Mouse (Mus musculus) CD8-positive naive resting alpha-beta T cell, adult 2 months (primary cell): ENCODE measurements around the gene Btbd10.

Experiments
- DNase-seq, 2 experiments: peaks; one replicate each; pipeline ENCODE4 v3.0.0; 2022; ENCODE audit warnings: low read depth in 2 of 2, low spot score in 2 of 2

The Btbd10 gene

DNA sequence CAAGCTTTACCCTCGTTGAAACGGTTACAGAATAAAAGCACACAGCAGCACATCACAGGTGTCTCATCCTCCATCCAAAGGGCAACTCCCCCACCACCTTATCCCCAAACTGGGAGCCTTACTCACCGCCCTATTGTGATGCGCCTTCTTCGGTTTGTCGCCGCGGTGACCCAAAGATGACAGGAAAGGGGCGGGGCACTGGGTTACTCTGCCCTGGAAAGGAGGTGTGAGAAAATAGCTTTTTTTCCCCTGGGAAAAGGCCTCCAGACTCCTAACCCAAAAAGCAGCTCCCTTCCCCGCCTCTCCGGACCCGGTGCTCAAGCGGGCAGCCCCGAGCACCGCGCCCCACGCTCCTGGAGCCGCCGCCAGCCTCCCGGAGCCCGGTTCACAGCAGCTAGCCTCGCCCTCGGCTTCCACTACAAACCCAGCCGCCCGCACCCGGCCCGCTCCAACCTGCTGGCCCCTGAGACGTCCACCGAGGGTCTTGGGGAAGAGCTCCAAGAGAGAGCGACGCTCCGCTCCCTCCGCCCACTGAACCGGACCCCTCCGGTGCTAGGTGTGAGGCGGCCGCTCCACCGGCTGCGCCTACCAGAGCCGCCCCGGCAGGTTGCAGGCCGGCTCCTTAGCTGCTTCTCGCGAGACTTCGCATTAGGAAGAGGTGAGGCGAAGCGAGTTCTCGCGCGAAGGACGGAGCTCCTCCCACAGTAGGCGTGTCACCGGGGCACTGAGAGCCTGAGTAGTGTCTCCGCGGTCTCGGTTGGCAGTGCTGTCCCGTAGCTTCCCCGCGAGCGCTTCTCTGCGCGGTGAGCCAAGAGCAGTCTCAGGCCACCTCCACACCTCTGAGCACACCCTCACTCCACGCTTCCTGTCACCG lies at the start of gene Btbd10:
Btbd10 (minus strand) TSS at position 647 of the 874 bp plus-strand sequence.
- DNase-seq, result peak; percentile 95 to 98

DNA sequence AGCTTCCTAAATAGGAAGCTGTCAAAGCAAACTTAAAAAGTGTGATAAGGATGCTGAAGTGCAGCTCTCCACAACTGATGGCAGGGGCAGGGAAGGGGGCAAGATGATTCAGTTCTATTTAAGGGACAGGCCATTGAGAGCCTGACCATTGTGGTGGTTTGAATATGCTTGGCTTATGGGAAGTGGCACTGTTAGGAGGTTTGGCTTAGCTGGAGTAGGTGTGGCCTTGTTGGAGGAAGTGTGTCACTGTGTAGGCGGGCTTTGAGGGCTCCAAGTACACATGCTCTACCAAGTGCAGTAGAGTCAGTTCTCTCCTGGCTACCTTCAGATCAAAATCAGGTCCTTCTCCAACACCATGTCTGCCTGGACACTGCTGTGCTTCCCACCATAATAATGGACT lies 47.3 kb upstream of the Btbd10 start:
- DNase-seq, result no peak

- no peak for DNase-seq
Observed at GRCm38 (mm10) chr7:113415256-113415655, 46.1 kb upstream of the Btbd10 start.

- no peak for DNase-seq
Observed at GRCm38 (mm10) chr7:113408712-113409111, 39.5 kb upstream of the Btbd10 start.

GRCm38 (mm10) chr7:113398083-113398482 lies 28.9 kb upstream of the Btbd10 start:
- DNase-seq, result no peak

DNA sequence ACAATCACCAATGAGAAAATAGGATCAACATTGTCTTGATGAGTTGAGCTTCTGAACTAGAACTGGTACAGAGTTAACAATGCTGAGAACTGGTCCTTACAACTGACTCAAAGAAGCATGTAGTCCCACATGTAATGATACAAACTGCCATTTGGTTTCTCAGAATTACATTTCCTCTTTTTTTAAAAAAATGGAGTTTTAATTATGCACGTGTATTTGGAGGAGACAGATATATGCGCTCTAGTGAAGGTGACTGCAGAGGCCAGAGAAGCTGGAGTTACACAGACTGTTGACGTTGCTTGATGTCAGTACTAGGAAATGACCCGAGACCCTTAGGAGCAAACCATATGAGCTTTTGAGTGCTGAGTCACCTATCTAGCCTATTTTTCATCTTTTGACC lies 27.5 kb upstream of the Btbd10 start:
- no peak for DNase-seq

DNA sequence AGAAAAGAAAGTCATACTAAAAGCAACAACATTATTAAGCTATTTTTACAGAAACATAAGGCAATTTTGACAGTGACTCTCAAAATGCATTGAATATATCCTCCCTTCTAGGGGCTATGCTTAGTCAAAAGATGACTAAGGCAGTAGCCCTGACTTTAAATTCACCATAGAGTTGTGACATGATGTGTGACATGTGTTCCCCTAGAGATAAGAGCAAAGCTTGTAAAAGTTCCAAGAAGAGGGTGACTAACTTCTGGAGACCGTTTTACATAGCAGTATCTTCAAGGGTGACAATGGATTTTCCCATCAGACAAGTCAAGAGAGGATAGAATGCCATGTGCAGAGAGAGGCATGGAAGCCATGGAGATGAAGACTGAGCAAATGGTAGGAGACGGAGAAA lies 22.4 kb upstream of the Btbd10 start:
- no peak for DNase-seq

- no peak for DNase-seq
Observed at GRCm38 (mm10) chr7:113388470-113388869, 19.3 kb upstream of the Btbd10 start, which contains the start of gene Pth. TSS of gene Pth (minus strand) at chr7:113388570.

DNA sequence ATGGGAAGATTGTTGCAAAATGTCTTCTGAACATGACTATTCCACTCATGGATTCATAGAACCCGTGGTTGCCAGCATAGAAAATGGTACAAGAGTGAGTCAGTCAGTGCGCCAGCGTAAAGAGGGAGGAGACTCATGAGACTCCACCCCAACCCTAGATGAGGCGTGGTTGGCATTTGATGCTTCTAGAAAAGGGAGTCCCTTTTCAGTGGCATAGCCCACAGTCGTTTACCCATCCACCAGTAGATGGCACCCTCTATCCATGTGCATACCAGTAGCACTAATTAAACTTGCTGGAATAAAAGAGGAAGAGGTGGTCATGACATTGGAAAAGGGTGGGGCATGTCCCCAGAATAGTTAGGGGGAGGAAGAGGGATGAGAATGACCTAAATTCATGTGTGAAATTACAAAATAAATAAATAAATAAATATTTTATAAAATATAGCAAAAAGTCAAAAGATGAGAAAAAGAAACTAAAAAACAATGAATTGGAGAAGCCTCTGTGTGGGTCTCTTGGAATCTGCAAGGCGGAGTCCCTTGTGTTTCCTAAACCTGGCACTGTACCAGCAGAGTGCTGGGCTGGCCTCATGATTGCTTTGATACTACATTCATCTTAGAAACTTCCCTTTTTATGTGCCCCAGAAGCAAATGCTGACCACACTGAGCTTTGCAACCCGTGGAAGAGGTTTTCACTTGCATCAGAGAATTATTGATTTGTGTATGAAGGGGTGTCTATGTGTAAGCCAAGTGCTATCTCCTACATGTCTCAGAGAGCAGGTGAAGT lies 8.9 kb upstream of the Btbd10 start:
- DNase-seq, result peak; percentile 63 to 79

GRCm38 (mm10) chr7:113372682-113373081 lies 3.5 kb upstream of the Btbd10 start:
- DNase-seq, result no peak

DNA sequence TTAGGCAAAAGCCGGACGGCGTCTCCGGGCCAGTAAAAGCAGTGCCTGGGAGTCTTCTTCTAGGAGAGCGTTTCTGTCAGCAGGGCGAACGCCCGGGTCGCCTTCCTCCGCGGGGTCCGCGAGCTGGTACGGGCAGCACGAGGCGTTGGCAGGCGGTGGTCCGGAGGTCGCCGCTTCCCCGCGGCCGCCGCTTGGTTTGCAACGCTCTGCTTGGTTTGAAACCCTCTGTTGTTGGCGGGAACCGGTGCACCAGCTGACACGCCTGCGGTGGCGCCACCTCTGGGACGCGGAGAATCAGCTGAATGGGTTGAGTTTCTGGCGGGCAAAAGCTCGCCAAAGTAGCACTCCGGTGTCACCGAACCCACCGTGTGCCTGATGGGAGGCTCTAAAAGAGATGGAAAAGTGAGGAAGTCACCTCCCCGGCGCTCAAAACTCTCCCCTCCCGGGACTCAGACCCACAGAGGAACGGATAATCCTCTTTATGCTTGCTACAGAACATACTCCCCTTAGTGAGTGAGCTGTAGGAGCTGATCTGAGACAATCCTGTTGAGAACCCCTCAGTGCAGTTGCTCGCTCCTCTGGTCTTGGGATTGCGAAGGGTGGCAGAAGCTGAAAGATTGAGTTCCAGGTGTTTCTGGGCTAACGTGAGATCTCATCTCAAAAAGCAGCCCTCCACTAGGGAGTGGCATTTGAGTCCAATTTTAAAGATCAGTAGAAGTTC lies 588 bp upstream of the Btbd10 start:
- peak; percentile 62 to 77 for DNase-seq

DNA sequence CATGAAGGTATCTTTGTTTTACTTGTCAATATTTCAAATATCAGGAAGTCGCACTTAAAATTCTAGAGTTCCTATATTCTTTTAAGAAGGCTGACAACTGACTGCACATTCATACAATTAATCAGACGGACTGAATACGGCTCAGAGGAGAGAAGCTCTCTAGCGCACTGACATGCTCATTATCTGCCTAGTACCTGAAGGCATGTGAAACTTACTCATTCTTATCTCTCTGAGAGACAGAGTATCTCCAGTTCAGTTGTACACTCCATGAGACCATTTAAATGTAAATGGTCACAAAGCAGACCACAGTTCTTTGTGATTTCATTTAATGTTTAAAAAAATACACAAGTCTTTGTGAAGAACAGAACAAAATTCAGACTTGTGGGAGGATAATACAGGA lies 1.8 kb downstream of the Btbd10 start:
- DNase-seq, result no peak

DNA sequence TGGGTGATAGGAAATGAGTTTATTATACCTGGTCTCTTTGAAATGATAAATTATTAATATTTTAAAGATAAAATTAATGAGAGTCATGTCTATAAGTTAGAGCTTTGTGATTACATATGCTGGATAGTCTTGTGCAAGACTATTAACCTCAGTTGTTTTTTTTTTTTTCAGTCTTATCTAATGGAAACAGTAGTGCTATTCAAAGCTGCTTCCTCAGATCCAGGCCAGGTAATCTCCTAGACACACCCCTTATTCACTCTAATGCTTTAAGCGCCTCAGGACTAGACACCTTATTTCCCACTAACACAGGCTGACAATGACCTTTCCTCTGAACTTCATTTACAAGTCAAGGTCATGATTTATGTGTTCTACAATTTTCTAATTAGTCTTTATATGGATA lies 20.1 kb downstream of the Btbd10 start:
- DNase-seq, result no peak

DNA sequence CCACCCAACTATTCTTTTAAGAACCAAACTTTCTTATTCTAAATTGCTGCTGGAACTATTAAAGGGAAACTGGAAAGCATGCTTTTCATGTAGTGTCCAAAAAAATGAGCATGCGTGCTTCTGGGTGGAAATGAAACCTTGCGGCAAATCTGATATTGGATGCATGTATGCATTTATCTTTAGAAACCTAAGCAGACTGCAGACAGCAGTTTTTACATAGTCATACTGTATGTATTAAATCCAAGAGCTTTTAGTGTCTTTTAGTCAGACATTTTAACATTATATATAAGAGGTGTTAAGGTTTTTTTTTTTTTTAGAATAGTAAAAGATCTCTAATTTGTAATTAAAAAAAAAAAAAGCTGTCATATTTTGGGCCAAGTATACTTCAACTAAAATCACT lies 21.5 kb downstream of the Btbd10 start:
- DNase-seq, result no peak

- DNase-seq, result no peak
Observed at GRCm38 (mm10) chr7:113347271-113347670, 21.9 kb downstream of the Btbd10 start.

GRCm38 (mm10) chr7:113335250-113335649 lies 33.9 kb downstream of the Btbd10 start:
- no peak for DNase-seq

DNA sequence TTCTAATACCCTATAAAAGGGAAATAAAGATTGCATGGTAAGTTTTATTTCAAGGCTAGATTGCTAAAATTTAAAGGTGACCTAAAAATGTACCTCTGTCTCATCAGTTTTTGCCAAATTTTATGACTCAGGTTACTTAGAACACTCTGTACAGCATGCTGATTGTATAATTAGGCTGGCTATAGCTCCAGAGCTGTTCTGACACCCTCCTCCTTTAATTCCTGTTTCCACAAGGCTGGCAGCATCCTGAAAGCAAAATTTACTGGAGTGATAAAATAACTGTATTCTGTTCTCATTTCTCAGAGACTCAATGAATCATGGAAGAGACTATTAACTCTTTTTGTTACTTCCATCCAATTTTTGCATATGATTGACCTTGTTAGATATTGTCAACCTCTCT lies 35.2 kb downstream of the Btbd10 start:
- DNase-seq, result no peak

GRCm38 (mm10) chr7:113320128-113320527 lies 49.1 kb downstream of the Btbd10 start:
- DNase-seq, result no peak

DNA sequence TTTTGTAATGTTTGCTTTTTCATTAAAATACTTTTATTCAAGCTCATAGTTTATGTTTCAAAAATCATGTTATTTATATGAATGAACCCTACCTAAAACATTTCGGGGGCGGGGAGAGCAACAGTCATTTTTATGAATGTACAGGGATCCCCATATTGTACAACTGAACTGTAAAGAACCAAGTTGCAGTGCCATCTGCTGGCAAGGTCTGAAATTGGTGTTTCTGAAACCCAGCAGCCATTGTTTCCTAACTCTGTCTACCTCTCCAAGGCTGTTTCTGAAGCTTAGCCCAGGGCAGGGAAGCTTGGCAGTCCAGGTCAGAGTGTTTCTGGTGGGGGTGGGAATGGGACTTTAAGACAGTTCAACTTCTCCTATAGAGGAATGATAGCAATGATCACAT lies 57.4 kb downstream of the Btbd10 start:
- peak; percentile 19 to 48 for DNase-seq

DNA sequence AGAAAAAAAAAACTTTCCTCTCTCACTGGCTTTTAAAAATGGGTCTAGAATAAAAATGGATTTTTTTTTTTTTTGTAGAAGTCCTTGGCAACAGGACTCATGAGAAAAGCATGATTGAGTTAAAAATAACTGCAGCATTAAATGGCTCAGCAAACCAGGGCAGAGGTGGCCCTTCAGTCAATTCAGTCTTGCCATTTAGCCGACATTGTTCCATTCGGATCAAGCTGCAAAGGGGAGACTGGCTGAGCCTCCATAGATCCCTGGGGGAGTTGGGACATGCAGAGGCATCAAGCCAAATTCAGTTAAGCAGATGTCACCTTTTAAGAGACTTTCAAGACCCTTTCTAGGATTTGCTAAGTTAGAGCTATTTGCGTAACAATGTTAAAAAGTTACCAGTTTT lies 59.1 kb downstream of the Btbd10 start:
- no peak for DNase-seq

DNA sequence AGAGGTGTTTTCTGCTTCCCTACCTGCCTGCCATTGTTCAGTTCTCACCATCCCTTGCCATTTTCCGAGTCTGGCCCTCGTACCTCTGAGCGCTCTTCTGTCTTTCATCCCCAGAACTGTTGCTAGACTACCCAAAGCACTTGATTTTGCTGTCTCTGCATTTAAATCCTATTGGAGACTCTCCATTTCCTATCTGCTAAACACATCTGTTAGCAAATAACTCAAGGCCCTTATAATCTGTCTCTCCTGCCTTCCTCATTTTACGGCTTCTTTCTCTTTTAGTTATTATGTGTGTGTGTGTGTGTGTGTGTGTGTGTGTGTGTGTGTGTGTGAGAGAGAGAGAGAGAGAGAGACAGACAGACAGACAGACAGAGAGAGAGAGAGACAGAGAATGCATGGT lies 71.4 kb downstream of the Btbd10 start:
- no peak for DNase-seq
